Mouse (Mus musculus) urinary bladder, postnatal 10 days (tissue): ENCODE measurements around the gene Ttc4.

ENCODE experiments used
- DNase-seq: peaks from one replicate; pipeline ENCODE4 v3.0.0; 2022; ENCODE audit warnings: low spot score

Gene Ttc4

DNA sequence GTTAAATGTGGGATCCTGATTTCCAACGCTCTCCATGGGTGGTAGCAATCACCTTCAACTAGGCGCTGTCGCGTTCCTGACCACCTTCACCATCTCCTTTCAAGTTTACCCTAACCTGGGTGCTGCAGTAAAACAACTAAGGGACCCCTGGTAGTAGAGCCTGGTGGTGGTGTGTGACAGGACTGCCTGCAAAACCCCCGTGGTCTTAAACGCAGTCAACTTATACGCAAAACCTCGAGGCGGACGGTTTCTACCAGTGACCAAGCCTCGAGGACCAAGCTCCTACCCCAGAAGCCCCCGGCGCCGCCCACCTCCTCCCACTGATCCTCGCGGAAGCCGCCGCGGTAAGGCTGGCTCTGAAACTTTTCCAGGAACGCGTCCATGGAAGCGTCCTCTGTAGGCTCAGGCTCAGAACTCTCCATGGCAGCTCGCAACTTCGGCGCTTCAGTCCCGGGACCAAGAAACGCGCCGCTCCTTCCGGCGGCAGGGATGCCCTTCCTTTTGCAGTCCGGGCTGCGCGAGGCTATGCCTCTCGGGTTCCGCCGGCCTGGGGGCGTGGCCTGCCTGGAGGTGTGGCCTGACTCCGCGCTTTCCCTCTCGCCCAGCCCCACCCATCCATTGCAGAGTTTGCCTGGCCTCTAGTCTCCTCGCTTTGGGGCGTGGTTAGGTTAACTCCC, at the start of gene Ttc4:
TSS of gene Ttc4 (minus strand) at position 503 of the 677 bp plus-strand sequence.
- DNase-seq, result peak; percentile 63

DNA sequence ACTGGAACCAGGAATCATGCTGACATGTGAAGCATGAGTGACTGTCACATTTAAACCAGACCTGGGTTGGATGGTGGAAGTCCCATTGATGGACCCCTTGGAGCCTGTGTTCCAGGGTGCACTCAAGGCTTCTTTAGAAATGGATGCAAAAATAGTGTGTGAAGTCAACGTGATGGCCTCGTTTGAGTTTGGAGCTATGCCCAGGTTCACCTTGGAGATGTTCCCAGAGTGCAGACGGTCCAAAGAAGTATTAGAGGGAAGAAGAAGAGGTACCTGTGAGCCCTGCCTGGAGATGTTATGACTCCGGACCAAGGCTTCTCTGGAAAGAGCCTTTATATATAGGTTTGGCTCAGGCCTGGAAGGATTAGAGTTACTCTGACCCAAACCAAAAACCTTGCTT, 41.9 kb upstream of the Ttc4 start:
- no peak for DNase-seq

DNA sequence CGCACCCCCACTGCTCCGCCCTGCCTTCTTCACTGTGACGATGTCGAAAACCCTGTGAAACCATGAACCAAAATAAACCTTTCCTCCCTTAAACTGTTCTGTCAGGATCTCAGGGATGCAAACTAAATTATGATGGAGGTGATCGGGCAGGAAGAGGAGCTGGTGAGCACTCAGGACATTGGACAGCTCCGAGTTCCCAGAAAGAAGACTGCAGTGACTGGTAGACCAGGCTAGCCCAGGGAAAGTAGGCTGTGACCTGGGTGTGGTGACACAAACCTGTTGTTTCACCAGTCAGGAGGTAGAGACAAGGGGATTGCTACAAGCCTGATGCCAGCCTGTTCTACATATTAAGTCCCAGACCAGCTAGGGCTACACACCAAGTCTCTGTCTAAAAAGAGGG, 34.9 kb upstream of the Ttc4 start:
- no peak for DNase-seq

DNA sequence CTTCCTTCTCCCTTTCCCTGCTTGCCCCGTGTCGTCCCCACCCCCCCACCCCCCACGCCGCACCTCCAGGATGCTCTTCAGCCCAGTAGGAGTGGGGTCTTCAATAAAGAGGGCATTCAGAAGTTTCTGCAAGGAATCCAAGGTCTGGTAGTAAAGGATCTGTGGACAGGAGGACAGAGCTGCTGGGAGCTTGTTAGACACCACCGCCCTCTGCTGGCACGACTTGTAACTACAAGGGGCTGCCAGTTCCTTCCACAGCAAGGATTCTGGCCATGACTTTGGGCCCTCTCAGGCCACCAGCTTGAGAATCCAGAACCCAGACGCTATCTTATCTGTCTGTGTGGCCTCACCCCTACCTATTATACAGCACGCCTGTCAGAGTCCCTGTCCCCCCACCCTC, 29.7 kb upstream of the Ttc4 start:
- peak; percentile 53 for DNase-seq

DNA sequence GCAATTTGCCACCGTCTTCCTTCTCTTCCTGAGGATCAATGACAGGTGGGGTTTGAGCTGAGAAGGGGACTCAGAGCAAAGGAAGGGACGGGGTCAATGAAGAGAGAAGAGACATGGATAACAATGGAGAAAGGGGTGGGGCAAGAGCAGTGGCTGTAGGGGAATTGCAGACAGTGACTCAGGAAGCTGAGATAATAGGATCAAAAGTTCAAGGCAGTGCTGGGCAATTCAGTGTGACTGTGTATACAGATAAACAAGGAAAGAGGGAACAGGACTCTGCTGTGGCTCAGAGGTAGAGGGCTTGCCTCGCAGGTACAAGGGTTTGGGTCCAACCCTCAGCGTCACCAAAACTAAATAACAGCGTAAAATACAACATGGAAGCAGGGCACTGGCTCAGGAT, 29.2 kb upstream of the Ttc4 start:
- no peak for DNase-seq

DNA sequence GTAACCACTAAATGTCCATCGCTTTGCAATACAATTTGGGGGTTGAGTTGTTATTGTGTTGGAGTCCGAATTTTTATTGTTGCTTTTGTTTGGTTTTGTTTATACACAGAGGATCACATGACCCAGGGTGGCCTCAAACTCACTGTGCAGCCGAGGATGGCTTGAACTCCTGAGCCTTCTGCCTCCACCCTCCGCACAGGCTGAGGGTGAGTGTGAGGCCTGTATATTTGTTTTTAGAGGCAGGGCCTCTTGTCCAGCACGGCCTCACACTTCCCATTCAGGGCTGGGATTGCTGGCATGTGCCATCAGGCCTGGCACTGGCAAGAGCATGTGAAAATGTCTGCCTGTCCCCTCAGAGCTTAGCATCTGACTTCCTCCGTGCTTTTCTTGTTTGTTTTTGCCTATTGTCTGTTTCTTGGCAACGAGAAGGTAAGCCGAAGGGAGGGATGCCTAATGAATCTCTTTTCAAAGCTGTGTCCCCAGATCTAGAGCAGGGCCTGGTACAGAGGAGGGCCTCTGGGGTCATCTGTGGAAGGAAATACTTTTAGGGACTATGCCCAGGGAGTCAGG, 26.4 kb upstream of the Ttc4 start:
- no peak for DNase-seq

DNA sequence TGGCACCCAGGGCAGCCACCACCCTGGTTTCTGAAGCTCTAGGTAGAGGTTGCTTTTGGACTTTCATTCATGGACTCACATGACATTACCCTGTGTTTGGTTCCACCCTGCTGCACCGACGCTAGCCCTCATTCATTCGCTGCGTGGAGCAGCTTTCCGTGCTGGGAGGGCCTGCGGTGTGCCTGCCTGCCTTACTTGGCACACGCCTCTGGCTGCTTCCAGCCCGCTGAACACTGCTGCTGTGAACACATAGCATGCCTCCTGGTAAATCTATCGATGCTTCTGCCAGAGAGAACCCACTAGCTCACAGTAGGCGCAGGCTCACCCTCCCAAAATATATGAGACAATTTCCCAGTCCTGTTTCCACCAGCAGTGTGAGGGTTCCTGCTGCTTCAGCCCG, 25.7 kb upstream of the Ttc4 start:
- DNase-seq, result no peak

DNA sequence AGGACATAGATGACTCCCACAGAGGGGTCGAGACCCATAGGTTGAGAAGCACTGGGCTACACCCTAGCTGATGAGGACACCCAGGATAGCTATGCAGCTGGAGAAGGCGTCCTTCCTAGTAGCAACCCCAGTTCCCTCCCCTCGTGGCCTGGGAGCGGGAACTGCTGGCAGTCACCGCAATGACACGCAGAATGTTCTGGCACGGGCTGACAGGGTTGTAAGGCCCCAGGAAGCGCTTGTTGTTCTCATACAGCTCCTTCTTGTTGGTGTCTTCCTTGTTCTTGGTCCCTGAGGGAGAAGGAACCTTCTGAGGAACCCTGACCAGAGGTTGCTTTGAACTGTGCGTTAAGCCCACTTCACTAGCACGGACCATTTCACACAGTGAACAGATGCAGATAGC, 25.2 kb upstream of the Ttc4 start:
- no peak for DNase-seq

DNA sequence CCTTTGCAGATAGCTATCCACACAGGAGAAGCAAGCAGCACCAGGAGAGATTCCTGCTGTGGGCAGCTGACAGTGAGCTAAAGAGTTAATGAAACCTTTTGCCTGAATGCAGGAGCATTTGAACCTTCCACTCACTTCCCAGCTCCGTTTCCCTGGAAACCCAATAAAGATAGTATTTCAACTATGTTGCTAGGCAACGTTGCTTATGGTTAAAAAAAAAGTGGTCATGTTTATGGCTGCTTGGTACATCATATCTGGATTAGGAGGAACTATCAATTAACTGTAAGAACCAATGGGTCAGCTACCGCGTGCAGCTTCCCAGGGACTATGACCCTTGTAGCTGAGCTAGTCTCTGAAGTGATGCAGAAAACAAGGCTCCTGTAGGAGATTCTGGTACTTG, 22.1 kb upstream of the Ttc4 start:
- no peak for DNase-seq

DNA sequence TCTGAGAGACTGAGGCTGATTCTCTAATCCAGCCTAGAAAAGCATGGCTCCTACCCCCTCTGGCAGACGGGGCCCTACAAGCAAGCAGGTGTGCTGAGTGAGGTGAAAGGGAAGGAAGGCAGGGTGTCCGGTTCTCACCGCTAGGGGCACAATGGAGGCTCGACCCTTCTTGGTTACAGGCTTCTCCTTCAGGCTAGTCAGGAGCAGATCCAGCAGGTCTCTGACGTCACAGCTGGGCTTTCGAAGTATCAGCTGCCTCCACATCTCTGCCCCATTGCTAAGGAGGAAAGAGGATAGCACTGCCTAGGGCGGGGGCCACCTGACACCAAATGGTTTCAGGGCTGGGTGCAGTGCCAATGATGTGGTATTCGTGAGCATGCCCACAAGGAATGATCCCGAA, 21.2 kb upstream of the Ttc4 start:
- no peak for DNase-seq

DNA sequence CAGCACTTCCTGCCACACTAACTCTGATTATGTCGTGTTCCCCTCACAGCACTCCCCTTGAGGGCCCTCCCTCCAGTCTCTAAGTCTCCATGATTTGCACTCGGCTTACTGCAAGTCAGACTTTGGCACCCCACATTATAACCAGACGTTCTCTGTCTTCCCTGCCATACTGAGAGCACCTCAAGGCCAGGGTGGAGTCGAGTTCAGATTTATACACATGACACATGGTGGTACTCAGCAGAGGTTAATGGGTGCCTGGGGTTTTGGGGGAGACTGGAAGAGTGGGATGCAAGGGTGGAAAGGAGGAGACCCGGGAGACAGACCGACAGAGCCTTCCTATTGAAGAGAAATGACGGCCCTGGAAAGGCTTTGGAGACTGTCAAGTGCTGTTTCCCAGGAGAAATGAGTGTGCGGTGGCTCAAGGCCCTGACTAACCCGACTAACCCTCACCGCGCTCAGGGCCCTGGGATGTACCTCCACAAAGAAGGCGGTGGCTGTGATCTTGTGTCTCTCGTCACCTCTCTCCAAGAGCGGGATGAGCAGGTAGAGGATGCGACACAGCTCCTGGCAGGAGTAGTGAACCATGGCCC, 15.2 kb upstream of the Ttc4 start:
- DNase-seq, result no peak

DNA sequence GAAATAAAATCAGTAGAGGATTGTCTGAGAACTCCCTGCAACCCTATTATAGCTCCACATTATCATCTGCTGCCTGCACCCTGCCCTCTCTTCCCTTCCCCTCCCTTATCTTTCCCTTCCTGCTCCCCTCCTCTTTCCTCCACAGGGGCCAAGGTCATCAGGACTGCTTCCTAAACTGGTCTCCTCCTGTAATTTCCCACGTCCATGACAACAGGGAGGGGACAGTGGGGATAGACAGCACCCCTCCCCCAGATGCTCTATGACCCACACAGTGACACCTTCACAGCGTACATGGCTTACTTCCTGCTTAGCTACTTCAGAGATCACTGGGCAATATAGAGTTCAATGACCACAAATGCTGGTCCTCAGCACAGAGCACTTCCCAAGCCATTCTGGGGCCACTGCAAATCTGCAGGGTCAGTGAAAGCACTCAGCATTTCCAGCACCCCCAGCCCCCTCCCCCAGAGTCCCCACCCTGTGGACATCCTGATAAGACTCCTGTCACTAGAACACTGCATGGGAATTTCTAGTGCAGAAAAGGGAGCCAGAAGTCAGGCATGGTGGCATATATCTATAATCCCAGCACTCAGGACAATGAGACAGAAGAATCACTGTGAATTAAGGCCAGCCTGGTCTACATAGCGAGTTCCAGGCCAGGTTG, 10.0 kb upstream of the Ttc4 start:
- no peak for DNase-seq

DNA sequence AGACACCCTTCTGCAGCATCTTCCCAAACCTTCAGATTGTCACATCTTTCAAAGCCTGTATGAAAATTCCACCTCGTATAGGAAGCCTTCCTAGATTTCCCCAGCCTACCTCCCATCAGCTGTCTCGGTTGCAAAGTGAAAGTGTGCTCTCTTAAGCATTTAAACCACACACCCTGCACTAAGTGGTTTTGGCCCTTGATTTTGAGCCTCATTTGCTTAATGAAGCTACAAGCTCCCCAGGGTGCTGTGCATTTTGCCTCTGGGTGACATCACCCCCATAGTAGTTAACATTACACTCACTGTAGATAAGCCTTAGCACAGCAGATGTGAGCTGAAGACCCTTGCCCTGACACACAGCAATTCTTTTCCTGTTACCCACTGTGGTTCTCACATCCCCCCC, 2.2 kb upstream of the Ttc4 start:
- no peak for DNase-seq

DNA sequence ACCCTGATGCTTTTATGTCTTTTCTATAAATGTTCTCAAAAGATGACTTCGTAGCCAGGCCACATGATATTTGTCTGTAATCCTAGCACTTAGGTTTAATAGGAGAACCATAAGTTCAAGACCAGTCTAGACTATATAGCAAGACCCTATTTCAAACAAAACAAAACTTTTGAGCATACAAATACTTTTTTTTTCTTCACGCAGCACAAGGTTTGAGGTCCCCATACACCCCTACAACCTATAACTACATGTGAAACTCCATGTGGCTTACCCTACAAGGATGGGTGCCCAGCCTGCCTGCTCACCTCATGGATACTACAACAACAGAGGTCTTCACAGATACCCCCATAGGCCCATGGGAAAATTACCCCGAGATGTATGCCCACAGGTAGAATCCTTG, 408 bp upstream of the Ttc4 start:
- DNase-seq, result no peak

DNA sequence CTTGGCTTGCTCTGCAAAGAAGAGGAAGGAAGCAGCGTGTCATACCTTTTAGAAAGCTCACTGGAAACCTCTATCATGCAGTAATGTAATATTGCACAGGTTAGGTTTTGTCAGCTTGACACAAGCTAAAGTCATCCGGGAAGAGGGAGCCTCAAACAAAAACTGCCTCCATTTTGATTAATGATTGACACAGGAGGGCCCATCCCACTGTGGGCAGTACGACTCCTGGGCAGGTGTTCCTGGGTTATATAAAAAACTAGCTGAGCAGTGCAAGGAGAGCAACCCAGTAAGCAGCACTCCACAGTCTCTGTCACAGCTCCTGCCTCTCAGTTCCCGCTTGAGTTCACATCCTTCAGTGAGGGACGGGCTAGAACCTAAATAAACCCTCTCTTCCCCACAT, 2.0 kb downstream of the Ttc4 start:
- no peak for DNase-seq

DNA sequence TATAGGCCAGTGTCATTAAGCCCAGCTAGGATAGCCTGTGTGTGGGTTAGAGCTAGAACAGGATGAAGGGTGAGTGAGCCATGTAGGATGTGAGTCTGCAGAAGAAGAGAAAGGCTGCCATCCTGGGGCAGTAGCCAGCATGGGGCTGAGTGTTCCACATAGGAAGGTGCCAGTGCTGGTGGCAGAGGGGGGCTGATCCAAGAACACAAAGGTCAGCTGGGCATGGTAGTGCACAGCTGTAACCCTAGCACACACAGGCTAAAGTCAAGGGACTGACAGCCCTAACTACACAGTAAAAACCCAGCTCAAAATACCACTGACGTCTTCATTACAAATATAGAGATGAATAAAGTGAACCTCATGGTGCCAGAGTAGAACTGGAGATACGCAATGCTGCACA, 12.2 kb downstream of the Ttc4 start:
- no peak for DNase-seq

DNA sequence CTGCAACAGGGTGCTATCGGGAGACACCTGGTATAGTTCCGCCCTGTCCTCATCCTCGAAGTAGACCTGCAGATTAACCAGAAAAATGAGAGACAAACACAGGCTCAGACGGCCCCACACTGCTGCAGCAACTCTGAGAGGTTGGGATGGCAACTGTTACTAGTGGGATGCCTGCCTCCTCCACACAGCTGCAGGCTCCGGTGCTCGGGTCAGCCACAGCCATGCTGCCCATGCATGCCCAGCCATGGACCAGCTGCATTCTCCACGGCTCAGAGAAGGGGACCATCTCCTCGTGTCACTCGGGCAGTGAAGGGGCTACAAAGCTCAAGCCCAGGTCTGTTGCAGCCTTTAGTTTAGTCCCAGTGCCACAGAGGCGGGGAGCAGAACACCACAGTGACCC, 13.1 kb downstream of the Ttc4 start:
- DNase-seq, result no peak

DNA sequence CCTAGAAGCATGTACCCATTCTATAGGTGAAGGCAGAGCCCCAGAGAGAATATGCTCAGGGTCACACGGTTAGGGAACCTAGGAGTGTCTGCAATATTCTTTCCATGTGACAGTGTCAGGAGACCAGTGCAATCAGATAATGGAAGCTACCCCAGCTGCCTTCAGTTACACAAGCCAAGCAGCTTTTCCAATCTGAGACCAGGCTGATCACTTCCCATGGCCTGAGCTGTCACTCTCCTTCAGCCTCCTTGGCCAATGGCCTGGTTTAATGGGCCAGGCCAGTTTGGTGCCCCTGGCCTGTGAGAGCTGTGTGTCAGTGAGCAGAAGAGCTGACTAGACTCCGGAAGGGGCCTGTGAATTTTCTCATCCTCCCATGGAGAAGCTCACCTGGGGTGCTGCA, 13.5 kb downstream of the Ttc4 start:
- no peak for DNase-seq

DNA sequence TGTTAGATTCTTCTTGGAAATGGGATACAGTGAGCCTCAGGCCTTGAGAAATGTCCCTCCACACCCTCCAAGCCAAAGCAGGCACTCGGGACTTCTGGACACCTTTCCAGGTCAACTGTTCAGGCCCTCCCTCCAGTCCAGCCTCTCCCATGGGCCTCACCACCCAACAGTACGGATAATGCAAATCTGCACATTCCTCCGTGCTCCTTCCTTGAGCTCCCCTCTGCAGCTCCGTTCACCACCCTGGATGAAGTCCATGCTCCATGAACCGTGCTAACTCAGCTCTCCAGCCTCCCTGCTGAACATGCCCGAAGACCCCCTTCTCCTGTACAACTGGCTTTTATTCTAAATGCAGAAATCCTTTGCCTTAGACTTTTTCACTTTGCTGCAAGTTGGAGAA, 14.0 kb downstream of the Ttc4 start:
- DNase-seq, result no peak

DNA sequence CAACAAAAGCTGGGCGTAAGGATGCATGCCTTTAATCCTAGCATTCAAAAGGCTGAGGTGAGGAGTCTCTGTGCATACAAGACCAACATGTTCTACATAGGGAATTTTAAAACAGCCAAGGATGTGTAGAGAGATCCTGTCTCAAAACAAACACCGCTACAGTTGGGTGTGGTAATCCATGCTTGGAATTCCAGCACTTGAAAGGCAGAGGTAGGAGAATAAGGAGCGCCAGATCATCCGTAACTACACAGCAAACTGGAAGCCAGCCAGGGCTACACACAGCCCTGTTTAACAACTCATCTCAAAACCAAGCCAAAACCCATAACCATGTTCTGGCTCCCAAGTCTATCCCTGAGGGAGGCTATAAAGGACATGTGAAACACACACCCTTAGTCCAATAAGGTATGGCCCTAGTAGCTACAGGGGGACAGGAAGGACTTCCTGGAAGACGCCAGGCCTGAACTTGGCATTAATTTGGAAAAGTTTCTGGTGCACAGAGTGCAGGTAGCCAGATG, 14.7 kb downstream of the Ttc4 start:
- no peak for DNase-seq

DNA sequence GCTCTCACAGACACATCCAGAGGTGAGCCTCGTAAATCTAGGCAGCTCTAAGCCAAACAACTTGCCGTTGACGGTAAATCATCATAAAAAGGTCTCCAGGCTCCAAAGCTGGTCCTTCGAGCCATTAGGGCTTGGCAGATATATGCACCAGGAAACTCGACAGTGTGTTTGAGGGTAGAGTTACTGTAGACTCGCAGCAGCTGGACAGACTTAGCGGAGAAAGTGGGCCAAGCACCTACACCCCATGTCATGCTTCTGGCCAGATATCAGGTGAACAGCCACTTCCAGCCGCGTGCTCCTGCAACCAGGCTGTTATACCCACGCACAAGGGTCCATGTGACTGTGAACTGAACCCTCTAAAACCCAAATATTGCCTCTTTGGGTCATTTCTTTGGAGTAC, 23.1 kb downstream of the Ttc4 start:
- DNase-seq, result no peak

DNA sequence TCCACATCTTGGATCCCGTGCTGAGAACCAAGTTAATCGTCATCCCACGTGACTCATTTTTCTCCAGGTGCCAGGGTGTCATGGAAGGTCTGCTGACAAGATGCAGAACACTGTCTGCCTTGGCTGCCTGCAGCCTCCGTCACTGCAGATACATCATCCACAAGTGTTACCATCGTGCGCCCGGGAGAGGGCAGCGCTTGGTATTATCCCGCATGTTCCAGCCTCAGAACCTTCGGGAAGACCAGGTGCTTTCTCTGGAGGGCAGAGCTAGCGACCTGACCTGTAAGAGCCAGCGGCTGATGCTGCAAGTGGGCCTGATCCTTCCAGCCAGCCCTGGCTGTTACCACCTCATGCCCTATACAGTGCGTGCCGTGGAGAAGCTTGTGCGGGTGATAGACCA, 25.7 kb downstream of the Ttc4 start:
- DNase-seq, result no peak

DNA sequence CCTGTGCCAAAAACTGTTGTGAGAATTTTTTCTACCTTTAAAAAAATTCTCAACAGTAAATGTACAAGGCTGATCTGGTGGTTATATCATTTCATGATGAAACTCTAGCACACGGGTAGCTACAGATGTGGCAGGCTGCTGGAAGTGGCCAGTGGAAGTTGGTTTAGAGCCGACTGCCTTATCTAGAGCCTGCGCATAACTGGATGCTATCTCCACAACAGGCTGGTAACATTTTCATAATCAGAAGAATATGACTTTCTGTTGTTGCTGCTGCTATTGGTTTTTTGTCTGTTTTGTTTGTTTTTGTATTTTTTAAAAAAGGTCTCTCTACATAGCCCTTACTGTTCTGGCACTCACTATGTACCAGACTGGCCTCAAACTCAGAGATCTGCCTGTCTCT, 26.2 kb downstream of the Ttc4 start:
- no peak for DNase-seq
